Mouse (Mus musculus) left cerebral cortex, adult 9 months (tissue): ENCODE results near the gene Olfr519.

ENCODE experiments used
- DNase-seq, 2 experiments: peaks; one replicate each; pipeline ENCODE4 v3.0.0; 2022; ENCODE audit warnings: low spot score in 2 of 2

Gene Olfr519

GRCm38 (mm10) chr7:108894320-108894719, at the start of gene Olfr519:
Olfr519 (minus strand) TSS chr7:108894420.
- DNase-seq: no peak

DNA sequence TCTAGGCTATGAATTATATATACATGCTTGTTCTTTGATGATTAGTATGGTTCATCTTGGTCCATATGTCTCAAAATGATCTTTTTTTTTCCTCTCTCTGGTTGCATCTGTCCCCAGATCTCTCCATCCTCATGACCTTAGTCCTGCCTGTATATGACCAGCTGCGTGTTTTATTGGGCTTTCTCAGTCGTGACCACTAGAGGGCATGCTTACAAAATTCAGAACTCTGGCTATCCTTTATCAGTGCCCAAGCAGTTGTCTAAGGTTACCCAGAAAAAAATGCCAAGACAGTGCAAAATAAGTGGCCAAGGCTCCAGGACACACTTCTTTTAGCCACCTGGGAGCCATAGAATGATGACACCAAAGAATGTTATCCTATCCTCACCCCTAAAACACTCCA, 49.8 kb upstream of the Olfr519 start:
- peak in 1 of 2 experiments; percentile 59 for DNase-seq

DNA sequence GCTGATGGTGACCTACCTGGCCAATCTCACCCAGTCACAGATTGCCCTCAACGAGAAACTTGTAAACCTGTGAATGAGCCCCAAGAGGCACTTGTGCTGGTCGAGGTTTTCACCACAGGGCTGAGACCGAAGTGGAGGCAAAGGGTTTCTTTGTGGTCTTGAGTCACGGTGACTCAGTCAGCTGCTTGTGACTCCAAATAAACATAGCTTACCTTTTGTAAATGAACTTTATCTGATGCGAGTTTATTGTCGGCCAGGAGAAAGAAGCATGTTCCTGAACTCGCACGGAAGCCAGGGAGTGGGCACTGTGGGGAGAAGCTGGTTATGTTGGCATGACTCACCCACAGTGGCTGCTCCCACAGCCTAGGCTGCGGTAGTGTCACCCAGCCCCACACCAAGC, 47.2 kb upstream of the Olfr519 start:
- no peak for DNase-seq

- DNase-seq: no peak
Observed at GRCm38 (mm10) chr7:108936591-108936990, 42.4 kb upstream of the Olfr519 start.

DNA sequence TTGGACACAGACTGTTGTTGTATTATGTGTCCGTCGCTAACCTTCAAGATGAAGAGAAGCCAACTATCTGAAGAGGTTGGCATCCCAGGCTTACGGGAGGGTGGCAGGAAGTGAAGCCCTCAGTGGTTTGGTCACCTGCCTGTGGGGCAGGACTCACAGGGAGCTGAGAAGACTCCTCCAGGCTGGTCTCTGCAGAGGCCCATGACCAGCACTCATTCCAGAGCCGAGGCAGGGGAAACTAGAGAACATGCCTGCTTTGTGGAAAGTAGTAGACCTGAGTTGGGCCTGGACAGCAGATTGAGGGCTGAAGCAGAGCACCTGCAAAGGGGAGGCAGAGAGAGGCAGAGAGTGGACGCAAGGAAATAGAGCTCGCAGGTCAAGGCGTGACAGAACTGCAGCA, 41.2 kb upstream of the Olfr519 start:
- DNase-seq: no peak

DNA sequence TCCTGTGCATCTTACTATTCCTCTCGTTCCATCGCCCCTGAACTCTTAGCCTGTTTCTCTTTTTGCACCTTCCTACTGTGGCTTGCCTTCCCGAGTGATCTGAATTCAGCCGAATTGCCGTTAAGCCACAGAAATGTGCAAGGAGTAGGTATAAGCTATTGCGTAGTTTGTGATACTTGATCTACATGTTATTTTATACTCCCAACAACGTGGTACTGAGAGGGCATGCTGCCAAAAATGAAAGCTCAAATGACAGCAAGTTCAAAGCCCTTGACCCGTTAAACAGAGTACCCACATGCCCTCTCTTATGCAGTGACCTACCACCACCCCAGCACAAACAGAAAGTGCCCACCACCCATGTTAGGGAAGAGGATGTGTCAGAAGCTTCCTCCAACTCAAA, 40.6 kb upstream of the Olfr519 start:
- DNase-seq: no peak

DNA sequence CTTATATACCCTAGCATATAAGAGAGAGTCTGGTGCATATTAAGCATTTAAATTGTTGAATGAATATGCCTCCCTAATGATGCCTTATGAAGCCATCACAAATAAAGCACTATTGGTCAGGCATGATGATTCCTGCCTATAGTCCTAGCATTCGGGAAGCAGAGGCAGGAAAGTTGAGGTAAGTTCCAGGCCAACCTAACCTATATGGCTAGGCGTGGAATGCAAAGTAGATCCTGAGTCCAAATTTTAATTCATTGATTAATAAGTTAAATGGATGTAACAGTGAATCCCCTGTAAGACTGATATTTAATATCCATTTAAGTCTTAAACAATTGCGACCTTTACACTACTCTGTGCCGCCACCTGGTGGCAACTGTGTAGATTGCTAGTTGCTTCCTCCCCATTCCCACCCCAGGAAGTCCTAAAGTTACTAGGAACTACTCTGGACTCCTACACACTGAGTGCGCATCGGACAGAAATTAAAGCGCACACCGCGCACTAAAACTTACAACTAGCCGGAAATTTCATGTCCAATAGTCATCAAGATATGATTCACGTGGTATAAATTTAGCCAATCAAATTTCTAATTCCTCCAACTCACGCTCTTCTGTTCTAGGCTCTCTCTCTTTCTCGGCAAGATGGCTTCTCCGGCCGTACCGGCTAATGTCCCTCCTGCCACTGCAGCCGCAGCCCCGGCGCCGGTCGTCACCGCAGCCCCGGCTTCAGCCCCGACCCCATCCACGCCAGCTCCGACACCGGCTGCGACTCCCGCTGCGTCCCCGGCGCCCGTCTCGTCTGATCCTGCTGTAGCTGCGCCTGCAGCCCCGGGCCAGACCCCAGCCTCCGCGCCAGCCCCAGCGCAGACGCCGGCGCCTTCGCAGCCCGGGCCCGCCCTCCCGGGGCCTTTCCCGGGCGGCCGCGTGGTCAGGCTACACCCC, 39.8 kb upstream of the Olfr519 start, which contains the start of gene Eif3f:
Gene Eif3f, plus strand, starts transcription at position 624 of the 938 bp plus-strand sequence.
- DNase-seq: peak; percentile 96 to 99

- no peak for DNase-seq
Observed at GRCm38 (mm10) chr7:108929726-108930393, 35.6 kb upstream of the Olfr519 start, which contains the start of gene Nlrp10. Nlrp10 (minus strand) TSS chr7:108930178.

DNA sequence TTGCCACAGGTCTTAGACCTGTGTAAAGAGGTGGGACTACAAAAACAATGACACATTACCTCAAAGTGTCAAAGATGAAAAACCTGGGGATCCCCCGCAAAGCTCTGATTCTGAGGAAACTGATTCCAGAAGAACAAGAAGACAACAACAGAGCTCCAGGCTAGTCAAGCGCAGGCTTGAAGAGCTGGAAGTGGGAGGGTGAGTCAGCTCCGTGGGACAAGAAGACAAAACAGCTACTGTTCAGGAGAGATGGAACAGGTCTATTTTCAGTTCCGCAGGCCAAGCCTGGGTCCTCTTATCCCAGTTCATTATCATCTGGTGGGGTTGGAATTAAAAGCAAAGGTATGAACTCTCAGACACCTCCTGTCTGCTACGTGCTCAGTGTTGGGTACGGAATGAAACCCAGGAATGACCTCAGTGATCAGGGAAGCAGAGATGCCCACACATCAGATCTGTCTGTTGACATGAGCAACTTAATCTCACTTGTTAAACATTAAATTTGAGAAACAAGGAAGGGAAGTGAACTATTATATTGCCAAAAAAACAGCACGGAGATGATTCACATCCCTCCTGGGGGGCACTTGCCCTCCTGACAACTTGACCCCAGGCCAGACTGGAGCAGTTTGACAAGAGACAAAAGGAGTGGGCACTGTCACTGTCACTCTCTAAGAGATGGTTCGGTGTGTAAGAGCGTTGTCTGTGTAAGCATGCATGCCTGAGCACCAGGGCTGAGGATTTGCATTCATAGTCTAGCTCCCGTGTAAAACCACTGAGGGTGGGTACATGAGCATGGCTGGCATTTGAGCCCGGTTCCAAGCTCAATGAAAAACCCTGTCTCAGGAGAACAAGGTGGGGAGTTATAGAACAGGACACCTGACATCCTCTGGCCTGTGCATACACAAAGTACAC, 34.3 kb upstream of the Olfr519 start:
- peak in 1 of 2 experiments; percentile 39 for DNase-seq

DNA sequence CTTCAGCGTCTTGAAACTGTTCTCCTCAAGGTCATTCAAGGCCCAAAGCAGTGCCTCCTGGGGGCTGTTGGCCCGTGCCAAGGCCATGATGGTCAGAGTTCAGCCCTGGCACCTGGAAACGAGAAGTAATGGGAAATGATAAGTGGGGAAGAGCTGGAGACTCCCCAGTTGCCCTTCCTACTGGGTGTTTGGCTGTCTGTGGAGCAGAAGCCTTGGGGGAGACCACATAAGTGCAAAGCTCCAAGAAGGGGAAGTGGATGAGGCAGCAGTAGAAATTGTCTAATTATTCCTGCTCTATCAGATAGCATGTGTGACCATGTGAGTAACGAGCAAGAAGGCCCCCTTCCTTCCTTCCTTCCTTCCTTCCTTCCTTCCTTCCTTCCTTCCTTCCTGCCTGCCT, 32.8 kb upstream of the Olfr519 start:
- no peak for DNase-seq

DNA sequence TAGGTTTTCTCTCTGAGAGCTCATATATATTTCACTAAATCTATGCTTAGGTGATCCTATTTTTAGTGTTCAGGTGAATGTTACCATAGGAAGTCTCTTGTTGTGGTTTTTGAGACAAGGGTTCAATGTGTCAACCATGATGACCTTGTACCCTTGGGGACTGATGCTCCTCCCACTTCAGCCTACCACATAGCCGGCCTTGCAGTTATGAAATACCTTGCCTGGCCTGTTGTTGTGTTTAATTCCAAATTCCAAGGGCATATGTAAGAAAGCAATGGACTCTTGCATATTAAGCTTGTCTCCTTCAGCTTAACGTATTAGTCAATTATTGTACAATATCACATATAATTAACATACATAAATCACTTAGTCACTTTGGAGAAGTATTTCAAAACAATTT, 9.7 kb upstream of the Olfr519 start:
- no peak for DNase-seq

DNA sequence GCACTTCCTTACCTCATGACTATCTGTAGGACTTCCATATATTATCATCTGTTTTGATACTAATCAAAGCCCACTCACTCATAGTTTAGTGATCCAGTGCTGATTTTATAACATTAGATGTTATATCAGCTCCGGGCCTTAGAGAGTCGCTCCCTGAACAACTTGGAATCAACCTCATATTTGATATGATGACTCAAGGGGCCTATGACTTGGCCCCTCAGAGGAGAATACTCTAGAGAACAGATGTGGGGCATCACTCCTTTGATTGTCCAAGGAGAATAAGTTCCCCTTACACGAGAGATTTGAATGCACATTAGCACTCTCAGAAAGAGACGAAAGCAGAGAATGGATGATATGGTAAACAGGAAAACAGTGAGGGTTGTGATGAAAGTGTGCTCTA, 9.3 kb downstream of the Olfr519 start, which contains the start of gene Olfr518:
Gene Olfr518, minus strand, starts transcription at position 101 of the 400 bp plus-strand sequence.
- DNase-seq: no peak

- no peak for DNase-seq
Observed at GRCm38 (mm10) chr7:108872279-108872678, 21.9 kb downstream of the Olfr519 start, which contains the start of gene Olfr517. Olfr517 (minus strand) TSS chr7:108872379.

GRCm38 (mm10) chr7:108850429-108850828, 43.8 kb downstream of the Olfr519 start, which contains the start of gene Olfr516:
Olfr516 (minus strand) TSS chr7:108850529.
- no peak for DNase-seq
